Mouse (Mus musculus): ENCODE results near the gene Pax3.
A peak's percentile ranks its signal among the peaks of the same experiment; 100 is the strongest.

GRCm38 (mm10) chr1:78200191-78200590 lies 3.3 kb upstream of the Pax3 start:
- TF ChIP-seq POLR2A (IDR thresholded peaks at IDR 0.05; ENCODE audit: insufficient read depth, low read length): no peak
- TF ChIP-seq CTCF (IDR thresholded peaks at IDR 0.05; ENCODE audit: low read depth, low read length): peak; percentile 14
- TF ChIP-seq EP300 (IDR thresholded peaks at IDR 0.05; ENCODE audit: insufficient read depth, low read depth, low read length): no peak

Measured in ES-Bruce4 (cell line).